Mouse (Mus musculus) urinary bladder, adult 18-20 months (tissue): ENCODE results near the gene Ydjc.
"Not testable (repeated sequence)": the region's sequence is repeated elsewhere in the genome, so short reads cannot be mapped to it uniquely, and the experiment has no call there.

Source experiments
- DNase-seq, 2 experiments: peaks; one replicate each; pipeline ENCODE4 v3.0.0; 2022; ENCODE audit warnings: low spot score in 2 of 2, mixed read lengths in 2 of 2

Gene Ydjc

GRCm38 (mm10) chr16:17151874-17152273 lies 7.5 kb downstream of the Ydjc start:
- no peak for DNase-seq

GRCm38 (mm10) chr16:17154346-17154745 lies 9.9 kb downstream of the Ydjc start:
- no peak for DNase-seq

DNA sequence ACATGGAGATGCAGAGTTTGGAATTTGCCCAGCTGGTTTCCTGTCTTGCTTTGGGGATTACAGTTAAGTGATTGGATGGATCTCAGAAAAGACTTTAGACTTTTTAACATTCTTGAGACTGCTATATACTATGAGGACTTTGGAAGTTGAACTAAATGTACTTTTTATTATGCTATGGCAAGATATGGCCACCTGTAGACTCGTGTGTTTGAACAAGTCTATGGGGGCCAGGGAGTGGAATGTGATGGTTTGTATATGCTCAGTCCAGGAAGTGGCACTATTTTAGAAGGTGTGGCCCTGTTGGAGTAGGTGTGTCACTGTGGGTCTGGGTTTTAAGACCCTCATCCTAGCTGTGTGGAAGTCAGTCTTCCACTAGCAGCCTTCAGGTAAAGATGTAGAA lies 21.1 kb downstream of the Ydjc start:
- not testable (repeated sequence) for DNase-seq

DNA sequence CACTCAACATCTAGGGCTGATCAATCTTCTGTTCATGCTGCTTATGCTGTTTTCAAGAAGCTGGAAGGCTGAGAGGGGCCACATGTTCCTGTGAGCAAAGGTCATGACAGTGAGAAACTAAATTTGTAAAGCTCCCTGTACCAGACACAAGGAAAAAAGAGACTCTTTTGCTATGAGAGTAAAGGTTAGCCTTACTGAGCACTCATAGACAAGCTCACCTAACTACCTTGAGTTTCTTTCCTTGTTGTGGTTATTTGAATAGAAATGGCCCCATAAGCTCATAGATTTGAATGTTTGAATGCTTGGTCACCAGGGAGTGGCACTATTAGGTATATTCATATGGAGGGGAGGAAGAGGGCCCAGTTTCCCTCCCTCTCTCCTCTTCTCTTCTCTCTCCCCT lies 22.8 kb downstream of the Ydjc start:
- DNase-seq = no peak

GRCm38 (mm10) chr16:17168049-17168448 lies 23.6 kb downstream of the Ydjc start:
- DNase-seq = no peak

GRCm38 (mm10) chr16:17175765-17176164 lies 31.3 kb downstream of the Ydjc start:
- no peak for DNase-seq

- DNase-seq = no peak
Measured at GRCm38 (mm10) chr16:17177623-17178170, 33.3 kb downstream of the Ydjc start.

- no peak for DNase-seq
Measured at GRCm38 (mm10) chr16:17179706-17180105, 35.3 kb downstream of the Ydjc start.

- DNase-seq = no peak
Measured at GRCm38 (mm10) chr16:17181382-17181781, 37.0 kb downstream of the Ydjc start.

DNA sequence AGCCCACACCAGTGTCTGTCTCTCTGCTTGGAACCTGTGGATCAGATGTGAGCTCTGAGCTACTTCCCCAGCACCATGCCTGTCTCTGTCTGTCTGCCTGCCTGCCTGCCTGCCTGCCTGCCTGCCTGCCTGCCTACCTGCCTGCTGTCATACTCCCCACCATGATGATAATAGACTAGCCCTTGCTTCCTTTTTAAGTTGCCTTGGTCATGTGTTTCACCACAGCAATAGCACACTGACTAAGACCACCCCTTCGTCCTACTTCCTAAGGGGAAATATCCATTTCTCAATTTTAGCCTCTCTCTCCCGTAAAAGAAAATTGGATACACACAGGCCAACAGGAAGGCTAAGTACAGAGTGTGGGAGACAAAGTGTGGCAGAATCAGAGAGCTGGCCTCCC lies 37.7 kb downstream of the Ydjc start:
- DNase-seq = no peak

- DNase-seq = no peak
Measured at GRCm38 (mm10) chr16:17183003-17183402, 38.6 kb downstream of the Ydjc start.

GRCm38 (mm10) chr16:17185475-17185874 lies 41.1 kb downstream of the Ydjc start:
- no peak for DNase-seq

DNA sequence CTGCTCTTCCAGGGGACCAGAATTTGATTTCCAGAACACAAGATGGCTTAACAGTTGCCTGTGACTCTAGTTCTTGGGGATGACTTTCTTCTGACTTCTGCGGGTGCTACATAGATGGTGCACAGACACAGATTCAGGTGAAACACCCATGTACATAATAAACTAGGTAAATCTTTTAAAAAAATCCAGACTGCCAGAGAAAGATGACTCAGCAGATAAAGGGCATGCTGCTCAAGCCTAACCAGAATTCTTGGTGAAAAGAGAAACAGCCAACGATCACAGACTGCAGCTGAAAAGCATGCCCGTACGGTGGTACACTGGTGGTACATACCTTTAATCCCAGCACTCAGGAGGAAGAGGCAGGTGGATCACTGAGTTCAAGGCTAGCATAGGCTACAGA lies 49.4 kb downstream of the Ydjc start:
- DNase-seq = no peak

DNA sequence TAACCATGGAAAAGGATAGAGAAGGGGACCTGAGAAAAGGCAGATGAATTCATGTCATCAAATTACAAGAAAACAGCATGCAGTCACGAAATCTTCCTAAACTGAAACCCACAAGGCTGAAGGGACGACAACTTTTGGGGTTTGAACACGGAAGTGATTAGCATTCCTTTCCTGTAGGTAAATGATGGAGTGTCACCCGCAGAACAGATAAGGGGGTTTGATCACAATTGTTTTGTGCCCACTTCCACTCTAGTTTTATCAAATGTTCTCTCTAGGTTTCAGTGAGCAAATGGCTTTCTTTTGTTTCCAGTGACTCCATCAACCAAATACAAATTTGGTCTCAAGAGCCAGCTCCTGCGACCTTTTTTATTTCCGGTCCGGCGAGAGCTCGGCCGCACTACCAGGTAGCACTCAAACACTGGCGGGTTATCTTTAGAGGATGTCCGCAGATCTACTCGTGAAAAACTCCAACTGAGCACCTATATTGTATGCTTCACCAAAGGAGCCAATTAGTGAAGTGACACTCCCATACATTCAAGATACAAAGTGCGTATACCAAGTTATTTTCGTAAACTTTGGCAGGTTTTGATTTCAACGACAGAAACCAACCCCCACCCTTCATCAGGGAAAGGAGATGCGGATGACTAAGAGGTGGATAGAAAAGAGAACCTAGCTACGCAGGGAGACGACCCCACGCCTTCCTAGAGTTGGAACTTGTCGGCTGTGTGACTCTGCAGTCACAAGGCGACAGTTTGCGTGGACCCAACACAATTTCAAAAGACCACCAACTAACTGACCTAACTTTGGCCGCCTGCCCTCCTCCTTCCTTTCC lies 55.9 kb downstream of the Ydjc start:
- DNase-seq = no peak

DNA sequence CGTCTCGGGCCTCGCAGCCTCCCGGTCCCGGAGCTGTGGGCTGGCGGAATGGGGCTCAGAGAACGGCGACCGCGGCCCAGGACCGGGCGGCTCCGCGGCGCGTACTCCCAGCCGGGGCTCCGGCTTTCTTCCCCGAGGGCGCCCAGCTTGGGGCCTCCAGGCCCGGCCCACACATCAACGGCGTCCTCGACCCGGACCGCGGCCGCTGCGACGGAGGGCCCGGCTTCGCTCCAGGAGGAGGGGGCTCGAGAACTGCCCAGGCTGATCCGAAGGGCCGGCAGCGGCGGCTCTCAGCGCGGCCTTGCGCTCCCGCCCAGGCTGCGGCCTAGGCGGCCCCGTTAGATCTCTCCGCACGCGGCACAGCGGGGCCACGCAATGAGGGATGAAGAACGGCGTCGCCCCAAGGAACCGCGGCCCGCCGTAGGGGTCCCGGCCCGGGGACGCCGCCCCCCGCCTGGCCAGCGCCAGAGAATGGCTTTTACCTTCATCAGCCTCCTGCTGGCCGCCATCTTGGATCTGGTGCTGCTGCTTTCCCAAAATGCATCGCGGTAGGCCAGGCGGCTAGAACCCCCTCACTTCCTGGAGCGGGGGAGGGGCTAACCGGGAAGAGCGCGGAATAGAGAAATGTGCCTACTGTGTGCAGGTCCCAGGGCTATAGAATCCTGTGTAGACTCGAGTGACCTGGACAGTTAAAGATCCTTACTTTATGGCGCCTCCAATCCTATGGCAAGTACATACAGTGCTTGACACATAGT lies 56.7 kb downstream of the Ydjc start:
- peak; percentile 67 to 82 for DNase-seq

DNA sequence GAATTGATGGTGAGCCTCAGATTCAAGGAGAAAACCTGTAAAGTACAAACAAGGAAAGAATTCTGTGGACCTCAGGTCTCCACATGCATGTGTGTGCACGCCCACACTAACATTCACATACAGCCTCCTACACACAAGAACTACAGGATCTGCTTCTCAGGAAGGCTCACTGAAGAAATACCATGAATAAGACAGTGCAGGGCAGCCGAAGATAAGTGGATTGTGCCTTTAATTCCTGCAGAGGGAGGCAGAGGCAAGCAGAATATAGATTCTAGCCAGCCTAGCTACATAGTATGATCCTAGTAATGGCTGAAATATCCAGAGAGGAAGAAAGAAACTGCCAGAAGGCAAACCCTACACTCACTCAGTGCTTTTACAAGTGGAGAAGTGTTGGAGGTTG lies 57.6 kb downstream of the Ydjc start:
- no peak for DNase-seq

DNA sequence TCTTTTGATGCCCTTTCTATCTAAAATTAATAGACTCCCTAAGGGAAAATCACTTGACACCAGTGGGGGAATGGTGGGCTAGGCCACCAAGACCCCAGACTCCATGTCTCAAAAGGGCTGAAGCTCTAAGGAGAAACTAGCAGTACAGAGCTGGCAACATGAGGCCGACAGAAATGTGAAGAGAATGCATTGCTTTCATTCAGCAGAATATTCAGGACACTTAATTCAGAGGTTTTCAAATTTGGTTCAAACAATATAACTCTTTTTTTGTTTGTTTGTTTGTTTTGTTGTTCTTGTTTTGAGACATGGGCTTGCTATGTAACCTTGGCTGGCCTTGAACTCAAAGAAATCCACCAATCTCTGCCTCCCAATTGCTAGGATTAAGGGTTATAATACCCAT lies 58.1 kb downstream of the Ydjc start, which contains the start of gene Ube2l3:
TSS of gene Ube2l3 (minus strand) at position 101 of the 400 bp plus-strand sequence.
- DNase-seq = no peak

DNA sequence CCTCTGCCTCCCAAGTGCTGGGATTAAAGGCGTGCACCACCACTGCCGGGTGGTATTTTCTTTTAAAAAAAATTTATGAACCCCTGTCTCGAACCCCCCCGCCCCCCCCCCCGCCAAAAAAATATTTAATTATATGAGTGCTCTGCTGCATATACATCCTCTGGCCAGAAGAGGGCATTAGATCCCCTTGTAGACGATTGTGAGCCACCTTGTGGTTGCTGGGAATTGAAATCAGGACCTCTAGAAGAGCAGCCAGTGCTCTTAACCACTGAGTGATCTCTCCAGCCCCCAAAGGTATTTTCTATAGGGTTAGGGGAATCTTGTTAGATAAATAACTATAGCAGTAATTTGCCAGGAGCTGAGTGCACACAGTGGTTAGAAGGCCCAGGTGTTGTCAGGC lies 60.6 kb downstream of the Ydjc start:
- DNase-seq = no peak

- DNase-seq = peak; percentile 71 to 79
Measured at GRCm38 (mm10) chr16:17208389-17209361, 64.3 kb downstream of the Ydjc start, which contains the start of gene Rimbp3. Gene Rimbp3 (plus strand): TSS chr16:17208603.

- DNase-seq = no peak
Measured at GRCm38 (mm10) chr16:17209404-17209960, 65.1 kb downstream of the Ydjc start.
